Mouse (Mus musculus) liver, embryonic 12.5 days (tissue): ENCODE data around the gene Crocc2. TPM values are rescaled to one million over a fixed set of nuclear protein-coding genes. Genes with fewer than 3 reads are reported as not detected.

Experiments used
- ATAC-seq: fragments of 200-750 bp; cut with Nextera tagmentation; 2 replicates; pipeline ENCODE4 v1.8.0; 2017; ENCODE audit warnings: moderate number of reproducible peaks, mild to moderate bottlenecking, moderate library complexity
- H3K27ac ChIP-seq: fragments of 300-500 bp; sonication (generic); 2 replicates; pipeline ENCODE4 v1.5.1; 2016; ENCODE audit warnings: mild to moderate bottlenecking
- H3K27me3 ChIP-seq: fragments of 300-500 bp; sonication (generic); replicated peaks from 2 replicates; pipeline ENCODE4 v1.6.1; 2016; ENCODE audit warnings: mild to moderate bottlenecking, moderate library complexity
- H3K36me3 ChIP-seq: fragments of 300-500 bp; sonication (generic); 2 replicates; pipeline ENCODE4 v1.6.1; 2016; ENCODE audit warnings: mild to moderate bottlenecking, moderate library complexity
- H3K4me1 ChIP-seq: fragments of 300-500 bp; sonication (generic); 2 replicates; pipeline ENCODE4 v1.6.1; 2016
- H3K4me2 ChIP-seq: fragments of 300-500 bp; sonication (generic); 2 replicates; pipeline ENCODE4 v1.6.1; 2016; ENCODE audit warnings: mild to moderate bottlenecking, moderate library complexity
- H3K4me3 ChIP-seq: fragments of 300-500 bp; sonication (generic); 2 replicates; pipeline ENCODE4 v1.5.1; 2016; ENCODE audit warnings: mild to moderate bottlenecking, moderate library complexity
- H3K9ac ChIP-seq: fragments of 300-500 bp; sonication (generic); 2 replicates; pipeline ENCODE4 v1.6.1; 2016; ENCODE audit warnings: mild to moderate bottlenecking, moderate library complexity
- H3K9me3 ChIP-seq: fragments of 300-500 bp; sonication (generic); replicated peaks from 2 replicates; pipeline ENCODE4 v1.6.1; 2016; ENCODE audit warnings: mild to moderate bottlenecking, moderate library complexity
- WGBS: fragments of 180-500 bp; shearing (Covaris S2); methylation state at CpG from one replicate; pipeline ENCODE4 v1.1.7; 2016; ENCODE audit not compliant: insufficient replicate concordance; 5-methylcytosine and 5-hydroxymethylcytosine counted together
- polyA plus RNA-seq: library from polyadenylated mRNA; unstranded; fragments of >200 nt; fragmentation: Nextera tagmentation; extraction: Ambion mirVana; gene quantifications from 2 replicates; pipeline ENCODE4 v1.2.1, GENCODE M21; 2016

Crocc2 gene
- 0.02 and 0.04 TPM in 2 replicates for polyA plus RNA-seq

DNA sequence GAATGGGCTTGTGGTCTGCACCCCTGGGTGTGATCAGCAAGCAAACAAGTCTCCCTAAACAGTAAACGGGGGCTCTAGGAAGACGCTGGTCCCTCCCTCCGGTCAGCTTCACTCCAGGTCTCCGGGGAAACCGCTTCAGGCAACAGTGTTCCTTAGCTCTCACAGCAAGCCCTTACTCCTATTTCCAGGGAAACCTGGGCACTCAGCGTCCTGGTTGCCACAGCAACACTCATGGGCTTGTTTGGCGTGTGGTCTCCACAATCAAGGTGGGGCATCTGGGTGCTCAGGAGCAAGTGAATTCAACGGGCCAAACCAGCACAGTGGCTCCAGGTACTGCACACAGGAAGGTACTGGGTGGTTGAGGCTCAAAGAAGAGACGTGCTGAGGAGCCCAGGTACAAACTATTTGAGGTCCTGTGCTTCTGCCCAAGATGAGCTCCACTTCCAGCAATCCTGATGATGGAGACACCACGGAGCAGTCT is at the start of gene Crocc2:
Gene Crocc2, plus strand, starts transcription at position 431 of the 481 bp plus-strand sequence.
- Histone ChIP-seq H3K9ac (no peak within 1 kb of the TSS), H3K27me3 (0 out of 2 replicates have a peak, but pooled peaks cover 3% of the 10 kb centered on the region), H3K4me3 (no peak within 1 kb of the TSS), H3K4me2 (no peak within 1 kb of the TSS), H3K27ac (no peak within 1 kb of the TSS), H3K9me3 (no peaks in the 10 kb centered on the region), H3K36me3 (no peaks in the 10 kb centered on the region), H3K4me1 (no peaks in the 10 kb centered on the region)
- 50% methylated on average over 10 of the region's 10 CpGs for WGBS
- ATAC-seq, result no peak

GRCm38 (mm10) chr1:93118816-93119215 is 49.7 kb upstream of the Crocc2 start:
- peaks cover 6% of the 10 kb centered on the region for H3K4me1 ChIP-seq
- no peak for ATAC-seq

GRCm38 (mm10) chr1:93123179-93123854 is 45.2 kb upstream of the Crocc2 start:
- Histone ChIP-seq H3K36me3 (no peaks in the 10 kb centered on the region), H3K27ac (no peak overlapping the region), H3K4me1 (no peaks in the 10 kb centered on the region), H3K4me3 (no peak overlapping the region), H3K4me2 (no peak overlapping the region), H3K9ac (no peak overlapping the region), H3K9me3 (no peaks in the 10 kb centered on the region), H3K27me3 (no peaks in the 10 kb centered on the region)
- 67% methylated on average over 11 of the region's 11 CpGs for WGBS
- ATAC-seq, result no peak

More at GRCm38 (mm10) chr1:93118816-93119215, 49.7 kb upstream of the Crocc2 start:
- Histone ChIP-seq H3K9ac (no peak overlapping the region), H3K36me3 (no peaks in the 10 kb centered on the region), H3K4me3 (no peak overlapping the region), H3K27me3 (peaks cover 10% of the 10 kb centered on the region; the same call in 1 of the 2 replicates), H3K4me2 (no peak overlapping the region), H3K9me3 (no peaks in the 10 kb centered on the region), H3K27ac (no peak overlapping the region)
- 22% methylated on average over 4 of the region's 4 CpGs for WGBS

DNA sequence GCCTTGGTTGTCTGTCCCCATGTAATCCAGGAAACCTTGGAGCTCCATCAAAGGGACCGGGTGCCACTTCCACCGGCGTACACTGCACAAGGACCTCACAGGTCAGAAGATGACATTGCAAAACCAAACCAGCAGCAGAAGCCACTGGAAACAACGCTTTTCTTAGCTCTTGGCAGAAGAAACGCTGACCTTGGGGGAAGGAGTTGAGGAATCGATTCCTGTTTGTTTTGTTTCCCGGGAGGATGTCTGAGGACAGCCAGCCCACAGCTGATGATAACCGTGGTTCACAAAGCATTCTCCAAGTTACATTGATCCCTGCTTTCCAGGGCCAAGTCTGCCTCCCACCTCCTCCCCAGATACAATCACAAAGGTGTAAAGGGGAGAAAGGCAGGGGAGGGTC is 44.5 kb upstream of the Crocc2 start:
- WGBS, result 55% methylated on average over 8 of the region's 8 CpGs
- no peak overlapping the region for H3K4me2 ChIP-seq
- H3K27ac ChIP-seq, result no peak overlapping the region
- ATAC-seq, result no peak
- no peaks in the 10 kb centered on the region for H3K27me3 ChIP-seq
- no peak overlapping the region for H3K9ac ChIP-seq
- no peaks in the 10 kb centered on the region for H3K4me1 ChIP-seq
- H3K36me3 ChIP-seq, result no peaks in the 10 kb centered on the region
- H3K4me3 ChIP-seq, result no peak overlapping the region
- no peaks in the 10 kb centered on the region for H3K9me3 ChIP-seq

DNA sequence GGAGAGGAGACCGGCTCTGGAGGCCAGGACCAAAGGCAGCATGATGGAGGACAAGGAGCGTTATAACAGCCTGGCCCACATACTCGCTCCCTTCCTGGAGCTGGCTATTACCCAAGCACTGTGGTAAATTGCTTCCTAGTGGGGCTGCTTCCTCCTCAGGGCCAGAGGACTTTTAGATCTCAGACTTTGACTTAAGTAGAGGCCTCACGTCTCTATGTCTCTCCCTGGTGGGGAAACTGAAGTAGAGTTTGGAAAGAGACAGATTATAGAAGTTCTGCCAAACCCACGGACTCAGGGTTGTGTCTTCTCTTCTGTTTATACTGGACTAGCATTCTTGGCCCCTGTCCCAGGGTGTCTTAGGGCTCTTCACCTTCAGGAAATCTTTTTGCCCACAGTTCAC is 43.3 kb upstream of the Crocc2 start:
- no peak overlapping the region for H3K9ac ChIP-seq
- no peak for ATAC-seq
- no peaks in the 10 kb centered on the region for H3K4me1 ChIP-seq
- no peaks in the 10 kb centered on the region for H3K27me3 ChIP-seq
- no peaks in the 10 kb centered on the region for H3K9me3 ChIP-seq
- H3K4me3 ChIP-seq, result no peak overlapping the region
- WGBS, result 34% methylated on average over 5 of the region's 5 CpGs
- H3K4me2 ChIP-seq, result no peak overlapping the region
- H3K36me3 ChIP-seq, result no peaks in the 10 kb centered on the region
- no peak overlapping the region for H3K27ac ChIP-seq

DNA sequence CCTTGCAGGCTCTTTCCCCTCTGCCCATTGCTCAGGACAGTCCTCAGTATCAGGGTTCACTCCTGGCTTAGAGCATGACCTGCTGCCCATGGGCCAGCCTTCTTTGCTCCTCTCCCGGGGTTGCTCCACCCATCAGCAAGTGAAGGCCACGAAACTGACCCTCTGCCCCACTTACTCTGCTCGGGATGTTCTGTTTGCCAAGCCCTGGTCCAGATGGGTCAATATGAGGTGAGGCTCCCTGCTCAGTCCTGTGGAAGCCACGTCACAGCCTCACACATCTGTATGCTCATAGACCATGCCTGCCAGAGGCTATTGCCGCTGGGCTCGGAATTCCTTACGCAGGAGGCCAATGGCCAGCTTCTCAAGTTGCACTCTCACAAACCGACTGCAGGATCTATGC is 40.3 kb upstream of the Crocc2 start:
- H3K9me3 ChIP-seq, result no peaks in the 10 kb centered on the region
- H3K36me3 ChIP-seq, result no peaks in the 10 kb centered on the region
- H3K27ac ChIP-seq, result no peak overlapping the region
- no peak overlapping the region for H3K4me2 ChIP-seq
- H3K27me3 ChIP-seq, result no peaks in the 10 kb centered on the region
- H3K4me1 ChIP-seq, result no peaks in the 10 kb centered on the region
- 59% methylated on average over 8 of the region's 8 CpGs for WGBS
- H3K9ac ChIP-seq, result no peak overlapping the region
- H3K4me3 ChIP-seq, result no peak overlapping the region
- ATAC-seq, result no peak

- no peaks in the 10 kb centered on the region for H3K27me3 ChIP-seq
- no peaks in the 10 kb centered on the region for H3K4me1 ChIP-seq
- no peak overlapping the region for H3K4me2 ChIP-seq
- WGBS, result 26% methylated on average over 6 of the region's 6 CpGs
- no peak overlapping the region for H3K27ac ChIP-seq
- H3K4me3 ChIP-seq, result no peak overlapping the region
- H3K9me3 ChIP-seq, result no peaks in the 10 kb centered on the region
- ATAC-seq, result no peak
- H3K36me3 ChIP-seq, result no peaks in the 10 kb centered on the region
- no peak overlapping the region for H3K9ac ChIP-seq
Measured at GRCm38 (mm10) chr1:93128710-93129349, 39.7 kb upstream of the Crocc2 start.

DNA sequence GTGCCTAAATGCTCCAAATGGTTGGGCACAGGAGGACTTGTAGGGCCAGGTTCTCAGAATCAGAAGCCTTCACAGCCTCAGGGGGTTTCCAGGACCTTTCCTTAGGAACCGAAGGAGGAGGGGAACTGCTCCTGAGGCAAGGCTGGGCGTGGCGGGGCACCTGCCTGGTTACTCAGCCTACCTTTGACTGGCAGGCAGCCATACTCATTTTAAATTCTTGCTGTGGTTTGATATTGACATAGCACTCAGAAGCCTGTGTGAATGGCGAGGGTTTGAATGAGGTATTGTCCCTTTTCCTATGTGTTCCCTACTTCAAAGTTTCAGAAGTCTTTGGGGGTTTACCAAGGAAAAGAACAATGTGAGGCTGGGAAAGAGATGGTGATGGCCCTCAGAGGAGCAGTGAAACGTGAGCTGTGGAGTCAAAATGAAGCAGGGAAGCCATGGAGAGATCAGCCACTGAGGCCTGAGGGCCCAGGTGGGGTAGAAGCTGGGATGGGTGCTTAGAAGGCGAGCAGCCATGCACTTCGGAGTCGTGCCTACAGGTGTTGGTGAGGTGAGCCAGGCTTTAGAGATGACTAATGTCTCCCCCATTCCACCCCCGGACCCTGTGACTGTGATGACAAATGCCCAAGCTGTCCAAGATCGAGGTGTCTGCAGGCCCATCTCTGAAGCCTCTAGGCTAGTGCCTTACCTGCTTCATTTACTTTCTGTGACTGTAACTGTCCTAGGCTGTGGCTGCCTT is 38.1 kb upstream of the Crocc2 start:
- H3K9me3 ChIP-seq, result no peaks in the 10 kb centered on the region
- no peaks in the 10 kb centered on the region for H3K27me3 ChIP-seq
- no peak overlapping the region for H3K27ac ChIP-seq
- H3K9ac ChIP-seq, result no peak overlapping the region
- no peak for ATAC-seq
- H3K4me3 ChIP-seq, result no peak overlapping the region
- no peaks in the 10 kb centered on the region for H3K36me3 ChIP-seq
- WGBS, result 55% methylated on average over 10 of the region's 10 CpGs
- H3K4me2 ChIP-seq, result no peak overlapping the region
- H3K4me1 ChIP-seq, result no peaks in the 10 kb centered on the region

DNA sequence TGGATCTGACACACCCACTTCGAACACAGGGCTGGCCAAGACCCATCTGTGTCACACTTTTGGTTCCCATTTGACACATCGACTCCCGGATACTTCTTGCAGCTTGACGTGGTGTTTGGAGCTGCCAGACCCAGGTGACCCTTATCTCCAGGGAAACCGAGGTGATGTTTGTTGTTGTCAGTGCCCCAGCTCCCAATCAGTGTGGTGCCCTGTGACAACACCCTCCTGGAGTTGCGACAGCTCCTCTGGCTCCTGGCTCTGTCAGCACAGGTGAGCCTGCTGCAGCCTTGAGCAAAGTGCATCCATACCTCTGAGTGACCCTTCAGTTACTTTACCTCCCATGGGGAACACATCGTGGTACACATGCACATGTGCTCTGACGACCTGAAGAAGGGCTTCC is 35.8 kb upstream of the Crocc2 start:
- Histone ChIP-seq H3K36me3 (no peaks in the 10 kb centered on the region), H3K27ac (no peak overlapping the region), H3K4me3 (no peak overlapping the region), H3K27me3 (no peaks in the 10 kb centered on the region), H3K9me3 (no peaks in the 10 kb centered on the region), H3K9ac (no peak overlapping the region), H3K4me2 (no peak overlapping the region), H3K4me1 (no peaks in the 10 kb centered on the region)
- no peak for ATAC-seq
- 38% methylated on average over 8 of the region's 8 CpGs for WGBS

DNA sequence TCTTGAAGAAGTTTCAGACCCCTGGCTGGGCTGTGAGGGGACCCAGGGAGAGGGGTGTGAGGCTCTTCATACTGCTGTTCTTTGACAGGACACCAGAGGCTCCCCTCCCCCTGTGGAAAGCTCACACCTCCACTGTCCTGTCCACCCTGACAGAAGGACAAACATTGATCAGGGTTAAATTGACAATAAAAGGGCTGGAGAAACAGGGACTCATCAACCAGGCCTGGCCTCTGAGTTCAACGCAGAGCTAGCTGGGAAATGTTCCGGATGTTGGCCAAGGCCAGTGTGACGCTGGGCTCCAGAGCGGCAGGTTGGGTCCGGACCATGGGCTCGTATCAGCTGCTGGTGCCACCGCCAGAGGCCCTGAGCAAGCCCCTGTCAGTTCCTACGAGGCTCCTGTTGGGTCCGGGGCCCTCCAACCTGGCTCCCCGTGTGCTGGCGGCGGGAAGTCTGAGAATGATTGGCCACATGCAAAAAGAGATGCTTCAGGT is 33.4 kb upstream of the Crocc2 start, which contains the start of gene Agxt:
Gene Agxt, plus strand, starts transcription at position 205 of the 491 bp plus-strand sequence.
- H3K4me2 ChIP-seq, result no peak within 1 kb of the TSS
- H3K36me3 ChIP-seq, result no peaks in the 10 kb centered on the region
- no peak for ATAC-seq
- H3K9me3 ChIP-seq, result no peaks in the 10 kb centered on the region
- no peak within 1 kb of the TSS for H3K4me3 ChIP-seq
- H3K4me1 ChIP-seq, result no peaks in the 10 kb centered on the region
- H3K9ac ChIP-seq, result no peak within 1 kb of the TSS
- no peaks in the 10 kb centered on the region for H3K27me3 ChIP-seq
- 61% methylated on average over 12 of the region's 12 CpGs for WGBS
- H3K27ac ChIP-seq, result no peak within 1 kb of the TSS

DNA sequence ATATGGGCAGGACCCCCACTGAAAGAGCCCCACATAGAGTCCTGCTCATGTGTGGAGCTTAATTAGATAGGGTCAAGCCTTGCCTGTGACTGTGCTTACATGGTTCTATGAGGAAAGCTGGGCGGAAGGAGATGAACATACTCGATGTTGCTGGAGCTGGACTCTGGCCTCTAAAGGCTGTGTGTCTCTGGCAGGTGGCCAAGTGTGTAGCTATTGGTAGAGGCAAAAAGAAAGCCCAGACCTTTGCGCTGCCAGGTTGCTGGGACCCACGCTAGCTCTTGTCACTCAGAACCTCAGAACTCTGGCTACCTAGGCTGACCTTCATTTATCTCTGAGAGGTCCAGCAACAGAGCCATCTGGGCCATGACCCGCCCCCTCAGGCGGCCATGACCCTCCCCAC is 30.0 kb upstream of the Crocc2 start:
- Histone ChIP-seq H3K36me3 (no peaks in the 10 kb centered on the region), H3K4me3 (no peak overlapping the region), H3K9me3 (no peaks in the 10 kb centered on the region), H3K9ac (no peak overlapping the region), H3K27me3 (0 out of 2 replicates have a peak, but pooled peaks cover 9% of the 10 kb centered on the region), H3K4me1 (no peaks in the 10 kb centered on the region), H3K4me2 (no peak overlapping the region), H3K27ac (no peak overlapping the region)
- WGBS, result 69% methylated on average over 6 of the region's 6 CpGs
- ATAC-seq, result peak; percentile 58

GRCm38 (mm10) chr1:93139713-93140112 is 28.8 kb upstream of the Crocc2 start:
- WGBS, result 62% methylated on average over 7 of the region's 7 CpGs

More at GRCm38 (mm10) chr1:93139713-93140112, 28.8 kb upstream of the Crocc2 start:
- 0 out of 2 replicates have a peak, but pooled peaks cover 9% of the 10 kb centered on the region for H3K27me3 ChIP-seq
- ATAC-seq, result no peak
- H3K36me3 ChIP-seq, result no peaks in the 10 kb centered on the region
- H3K27ac ChIP-seq, result no peak overlapping the region
- H3K9ac ChIP-seq, result no peak overlapping the region
- H3K4me1 ChIP-seq, result no peaks in the 10 kb centered on the region
- no peak overlapping the region for H3K4me2 ChIP-seq
- H3K9me3 ChIP-seq, result no peaks in the 10 kb centered on the region
- no peak overlapping the region for H3K4me3 ChIP-seq
